Mouse (Mus musculus) yolk sac, embryonic 10.5 days (tissue): ENCODE measurements at regions not wholly inside any gene's neighbourhood (a gene's known extent, or its start where the extent isn't known, plus 50 kb on each side); places are given as distances from the start of the nearest gene placed in this dataset.

Source experiments
- DNase-seq: peaks from one replicate; pipeline ENCODE4 v3.0.0-alpha.2; 2017; ENCODE audit warnings: low spot score

- no peak for DNase-seq
Observed at GRCm38 (mm10) chr9:103922356-103922755, 80.0 kb upstream of the Nphp3 start.

- no peak for DNase-seq
Observed at GRCm38 (mm10) chr9:103924641-103925040, 77.7 kb upstream of the Nphp3 start.

GRCm38 (mm10) chr9:103925486-103925885 lies 76.9 kb upstream of the Nphp3 start:
- no peak for DNase-seq

- no peak for DNase-seq
Observed at GRCm38 (mm10) chr9:103928744-103929527, 73.4 kb upstream of the Nphp3 start.

GRCm38 (mm10) chr9:103938070-103938469 lies 64.3 kb upstream of the Nphp3 start:
- DNase-seq = no peak

- DNase-seq = no peak
Observed at GRCm38 (mm10) chr9:103940010-103940409, 62.3 kb upstream of the Nphp3 start.

GRCm38 (mm10) chr9:103940506-103940905 lies 61.8 kb upstream of the Nphp3 start:
- DNase-seq = no peak

GRCm38 (mm10) chr9:103941176-103941900 lies 61.0 kb upstream of the Nphp3 start:
- DNase-seq = no peak

GRCm38 (mm10) chr9:103941901-103942260 lies 60.5 kb upstream of the Nphp3 start:
- no peak for DNase-seq

- DNase-seq = no peak
Observed at GRCm38 (mm10) chr9:103945406-103945805, 56.9 kb upstream of the Nphp3 start.

GRCm38 (mm10) chr9:103951799-103952198 lies 50.5 kb upstream of the Nphp3 start:
- no peak for DNase-seq
